Mouse (Mus musculus): ENCODE measurements around the gene Myzap. TPM values are rescaled to one million over a fixed set of nuclear protein-coding genes. Genes with fewer than 3 reads are reported as not detected.
"Not testable (repeated sequence)": the region's sequence is repeated elsewhere in the genome, so short reads cannot be mapped to it uniquely, and the experiment has no call there.

Myzap gene
- polyA plus RNA-seq, 1 experiment = 0.98 TPM

DNA sequence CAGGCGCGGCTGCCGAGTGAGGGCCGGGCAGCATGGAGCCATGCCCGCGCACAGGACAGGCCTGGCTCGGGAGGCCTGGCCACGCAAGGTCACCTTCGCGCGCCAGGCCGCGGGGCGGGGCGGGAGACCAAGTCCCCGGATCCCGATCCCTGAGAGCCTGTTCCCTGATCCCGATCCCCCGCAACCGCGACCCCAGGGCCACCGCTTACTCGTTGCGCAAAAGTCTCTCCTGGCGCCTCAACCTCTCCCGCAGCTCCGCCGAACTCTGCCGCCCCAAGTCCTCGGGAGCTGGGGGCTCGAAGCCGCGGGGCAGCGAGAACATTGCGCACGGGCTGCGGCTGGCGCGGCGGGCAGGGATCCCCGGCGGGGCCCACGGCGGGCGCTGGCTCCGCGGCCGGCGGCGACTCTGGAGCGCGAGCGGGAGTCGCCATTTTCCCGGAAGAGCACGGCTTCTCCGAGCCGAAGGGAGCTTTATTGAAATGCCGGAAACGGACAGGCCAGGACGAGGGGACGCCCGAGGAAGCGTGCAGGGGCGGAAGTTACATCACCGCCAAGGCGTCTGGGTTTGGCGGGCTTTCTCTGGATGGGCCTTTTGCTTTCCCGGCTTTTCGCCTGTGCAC, 106.6 kb downstream of the Myzap start, which contains the start of gene Polr2m:
TSS of gene Polr2m (minus strand) at position 461 of the 620 bp plus-strand sequence.
- TF ChIP-seq CTCF (IDR thresholded peaks at IDR 0.05; ENCODE audit: borderline replicate concordance, insufficient read depth, low read depth, low read length) (no peak), POLR2A (IDR thresholded peaks at IDR 0.05; ENCODE audit: borderline replicate concordance, insufficient read depth, low read length) (peak; percentile 61; the same call in 1 of the 2 replicates)
- H3K4me1 ChIP-seq (ENCODE audit: control insufficient read depth, insufficient read depth, low read length) = no peaks in the 10 kb centered on the region
- peak; percentile 95 to 96 for DNase-seq
- peak within 1 kb of the TSS; percentile 94 for H3K27ac ChIP-seq (ENCODE audit: insufficient read depth, low read length)
- peak within 1 kb of the TSS; percentile 81 for H3K4me3 ChIP-seq (replicated peaks; ENCODE audit: insufficient read depth, low read depth, low read length)
- under 1% methylated on average over 70 of the region's 70 CpGs for WGBS
- no peaks in the 10 kb centered on the region; the same call in 1 of the 2 replicates for H3K27me3 ChIP-seq (ENCODE audit: control insufficient read depth, insufficient read depth, low read length)

DNA sequence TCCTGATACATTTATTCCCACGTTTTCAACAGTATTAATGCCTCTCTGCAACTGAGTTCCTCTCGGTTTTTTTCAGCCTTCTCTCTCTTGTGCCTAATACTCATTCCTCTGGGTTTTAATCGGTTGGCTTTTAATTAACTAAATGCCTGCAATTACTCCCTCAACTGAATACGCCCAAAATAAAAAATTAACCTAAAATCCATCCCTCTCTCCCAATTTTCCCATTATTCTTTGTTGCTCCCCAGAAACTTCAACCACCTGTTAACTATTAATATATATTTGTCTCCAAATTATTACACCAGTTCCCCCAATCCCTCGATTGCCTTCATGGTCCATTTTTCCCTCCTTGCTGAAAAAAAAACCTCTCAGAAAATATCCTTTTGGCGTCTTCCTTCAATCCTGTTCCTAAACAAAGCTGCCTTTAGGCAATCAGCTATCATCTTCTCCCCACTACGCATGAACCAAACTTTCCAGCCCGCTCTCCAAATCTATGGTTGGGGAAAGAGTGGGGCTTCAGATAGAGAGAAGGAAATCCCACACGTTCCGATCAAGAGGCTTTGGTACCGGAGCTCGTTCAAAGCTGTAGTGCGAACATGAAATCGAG, 107.2 kb downstream of the Myzap start:
- H3K4me1 ChIP-seq (ENCODE audit: control insufficient read depth, insufficient read depth, low read length) = no peaks in the 10 kb centered on the region
- TF ChIP-seq POLR2A (IDR thresholded peaks at IDR 0.05; ENCODE audit: borderline replicate concordance, insufficient read depth, low read length) (no peak), CTCF (IDR thresholded peaks at IDR 0.05; ENCODE audit: borderline replicate concordance, insufficient read depth, low read depth, low read length) (no peak)
- H3K27ac ChIP-seq (ENCODE audit: insufficient read depth, low read length) = peak overlapping the region; percentile 94
- peak overlapping the region; percentile 81 for H3K4me3 ChIP-seq (replicated peaks; ENCODE audit: insufficient read depth, low read depth, low read length)
- no peak for DNase-seq
- no peaks in the 10 kb centered on the region for H3K27me3 ChIP-seq (ENCODE audit: control insufficient read depth, insufficient read depth, low read length)
- 1% methylated on average over 14 of the region's 14 CpGs for WGBS

GRCm38 (mm10) chr9:71483872-71484271, 108.3 kb downstream of the Myzap start:
- H3K27me3 ChIP-seq (ENCODE audit: control insufficient read depth, insufficient read depth, low read length); DNase-seq; H3K4me3 ChIP-seq (replicated peaks; ENCODE audit: insufficient read depth, low read depth, low read length); H3K27ac ChIP-seq (ENCODE audit: insufficient read depth, low read length); H3K4me1 ChIP-seq (ENCODE audit: control insufficient read depth, insufficient read depth, low read length): not testable (repeated sequence)
- 86% methylated on average over 7 of the region's 7 CpGs for WGBS

DNA sequence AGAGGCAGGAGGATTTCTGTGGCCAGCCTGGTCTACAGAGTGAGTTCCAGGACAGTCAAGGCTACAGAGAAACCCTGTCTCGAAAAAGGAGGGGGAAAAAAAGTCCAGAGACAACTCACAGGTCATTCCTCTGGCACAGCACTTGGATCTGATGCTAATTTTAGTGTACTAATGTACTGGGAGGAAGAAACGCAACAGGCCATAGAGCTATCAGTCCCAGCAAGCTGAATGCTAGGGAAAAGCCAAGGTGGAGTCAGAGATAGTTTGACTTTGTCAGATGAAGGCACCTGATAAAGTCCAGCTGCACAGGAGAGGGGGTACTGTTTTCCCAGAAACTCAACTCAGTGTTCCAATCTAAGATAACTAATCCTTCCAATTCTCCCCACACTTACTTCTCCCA, 111.9 kb downstream of the Myzap start:
- no peak for TF ChIP-seq POLR2A (IDR thresholded peaks at IDR 0.05; ENCODE audit: borderline replicate concordance, insufficient read depth, low read length)
- no peak for TF ChIP-seq CTCF (IDR thresholded peaks at IDR 0.05; ENCODE audit: borderline replicate concordance, insufficient read depth, low read depth, low read length)
- Histone ChIP-seq H3K4me3 (replicated peaks; ENCODE audit: insufficient read depth, low read depth, low read length) (no peak overlapping the region), H3K27ac (ENCODE audit: insufficient read depth, low read length) (no peak overlapping the region), H3K27me3 (ENCODE audit: control insufficient read depth, insufficient read depth, low read length) (no peaks in the 10 kb centered on the region), H3K4me1 (ENCODE audit: control insufficient read depth, insufficient read depth, low read length) (no peaks in the 10 kb centered on the region)
- no peak for DNase-seq
- whole genome bisulfite sequencing = 93% methylated on average over 2 of the region's 2 CpGs

- DNase-seq = no peak
- no peak for TF ChIP-seq POLR2A (IDR thresholded peaks at IDR 0.05; ENCODE audit: borderline replicate concordance, insufficient read depth, low read length)
- H3K27ac ChIP-seq (ENCODE audit: insufficient read depth, low read length) = no peak overlapping the region
- H3K4me3 ChIP-seq (replicated peaks; ENCODE audit: insufficient read depth, low read depth, low read length) = no peak overlapping the region
- WGBS = 94% methylated on average over 9 of the region's 9 CpGs
- no peaks in the 10 kb centered on the region for H3K27me3 ChIP-seq (ENCODE audit: control insufficient read depth, insufficient read depth, low read length)
- H3K4me1 ChIP-seq (ENCODE audit: control insufficient read depth, insufficient read depth, low read length) = no peaks in the 10 kb centered on the region
Observed at GRCm38 (mm10) chr9:71479413-71479812, 112.7 kb downstream of the Myzap start.

DNA sequence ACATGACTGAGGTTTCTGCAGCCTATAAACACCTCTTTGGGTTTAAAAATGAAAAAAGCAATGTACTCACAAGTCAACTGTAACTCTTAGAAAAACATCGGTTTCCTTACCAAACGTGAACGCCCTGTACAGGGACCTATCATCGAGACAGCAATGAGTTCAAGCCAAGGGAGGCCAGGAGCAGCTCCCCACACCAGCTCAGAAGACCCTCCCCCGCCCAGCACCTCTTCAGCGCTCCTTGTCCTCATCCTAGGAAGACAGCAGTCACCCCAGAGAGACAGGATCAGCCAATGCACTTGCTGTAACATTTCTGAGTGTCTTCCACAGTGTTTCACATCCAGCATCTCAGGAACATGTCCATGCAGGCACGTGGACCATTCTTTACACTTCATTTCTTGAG, 113.6 kb downstream of the Myzap start:
- 97% methylated on average over 7 of the region's 7 CpGs for WGBS
- Histone ChIP-seq H3K4me1 (ENCODE audit: control insufficient read depth, insufficient read depth, low read length) (no peaks in the 10 kb centered on the region), H3K4me3 (replicated peaks; ENCODE audit: insufficient read depth, low read depth, low read length) (no peak overlapping the region), H3K27me3 (ENCODE audit: control insufficient read depth, insufficient read depth, low read length) (no peaks in the 10 kb centered on the region), H3K27ac (ENCODE audit: insufficient read depth, low read length) (no peak overlapping the region)
- no peak for DNase-seq
- no peak for TF ChIP-seq CTCF (IDR thresholded peaks at IDR 0.05; ENCODE audit: borderline replicate concordance, insufficient read depth, low read depth, low read length)
- TF ChIP-seq POLR2A (IDR thresholded peaks at IDR 0.05; ENCODE audit: borderline replicate concordance, insufficient read depth, low read length) = no peak

DNA sequence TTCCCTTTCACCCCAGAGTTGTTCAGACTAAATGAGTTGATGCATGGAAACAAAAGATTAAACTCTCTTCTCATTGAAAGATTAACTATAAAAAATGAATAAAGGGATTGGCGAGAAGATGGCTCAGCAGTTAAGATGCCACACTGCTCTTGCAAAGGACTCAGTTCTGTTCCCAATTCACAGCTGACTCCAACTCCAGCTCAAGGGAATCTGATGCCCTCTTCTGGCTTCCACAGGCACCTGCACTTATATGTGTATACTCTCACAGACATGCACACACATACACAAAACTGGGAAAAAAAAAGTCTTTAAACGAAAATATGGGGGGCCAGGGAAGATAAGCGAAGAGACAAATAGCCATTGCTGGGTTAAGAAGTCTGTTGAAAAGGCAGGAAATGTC, 115.6 kb downstream of the Myzap start:
- no peaks in the 10 kb centered on the region for H3K27me3 ChIP-seq (ENCODE audit: control insufficient read depth, insufficient read depth, low read length)
- TF ChIP-seq POLR2A (IDR thresholded peaks at IDR 0.05; ENCODE audit: borderline replicate concordance, insufficient read depth, low read length) (no peak), CTCF (IDR thresholded peaks at IDR 0.05; ENCODE audit: borderline replicate concordance, insufficient read depth, low read depth, low read length) (no peak)
- H3K4me3 ChIP-seq (replicated peaks; ENCODE audit: insufficient read depth, low read depth, low read length) = no peak overlapping the region
- no peak overlapping the region for H3K27ac ChIP-seq (ENCODE audit: insufficient read depth, low read length)
- no peak for DNase-seq
- H3K4me1 ChIP-seq (ENCODE audit: control insufficient read depth, insufficient read depth, low read length) = no peaks in the 10 kb centered on the region
- 97% methylated on average over 3 of the region's 3 CpGs for WGBS

- WGBS = 86% methylated on average over 4 of the region's 4 CpGs
- Histone ChIP-seq H3K4me1 (ENCODE audit: control insufficient read depth, insufficient read depth, low read length) (no peaks in the 10 kb centered on the region), H3K27me3 (ENCODE audit: control insufficient read depth, insufficient read depth, low read length) (no peaks in the 10 kb centered on the region), H3K4me3 (replicated peaks; ENCODE audit: insufficient read depth, low read depth, low read length) (no peak overlapping the region), H3K27ac (ENCODE audit: insufficient read depth, low read length) (no peak overlapping the region)
- TF ChIP-seq POLR2A (IDR thresholded peaks at IDR 0.05; ENCODE audit: borderline replicate concordance, insufficient read depth, low read length) (no peak), CTCF (IDR thresholded peaks at IDR 0.05; ENCODE audit: borderline replicate concordance, insufficient read depth, low read depth, low read length) (no peak)
- DNase-seq = no peak
Observed at GRCm38 (mm10) chr9:71475536-71475935, 116.6 kb downstream of the Myzap start.

All from cerebellum, adult 2 months (tissue).